Mouse (Mus musculus): ENCODE data around the gene Tdrd6.
A peak's percentile ranks its signal among the peaks of the same experiment; 100 is the strongest.

Gene Tdrd6

DNA sequence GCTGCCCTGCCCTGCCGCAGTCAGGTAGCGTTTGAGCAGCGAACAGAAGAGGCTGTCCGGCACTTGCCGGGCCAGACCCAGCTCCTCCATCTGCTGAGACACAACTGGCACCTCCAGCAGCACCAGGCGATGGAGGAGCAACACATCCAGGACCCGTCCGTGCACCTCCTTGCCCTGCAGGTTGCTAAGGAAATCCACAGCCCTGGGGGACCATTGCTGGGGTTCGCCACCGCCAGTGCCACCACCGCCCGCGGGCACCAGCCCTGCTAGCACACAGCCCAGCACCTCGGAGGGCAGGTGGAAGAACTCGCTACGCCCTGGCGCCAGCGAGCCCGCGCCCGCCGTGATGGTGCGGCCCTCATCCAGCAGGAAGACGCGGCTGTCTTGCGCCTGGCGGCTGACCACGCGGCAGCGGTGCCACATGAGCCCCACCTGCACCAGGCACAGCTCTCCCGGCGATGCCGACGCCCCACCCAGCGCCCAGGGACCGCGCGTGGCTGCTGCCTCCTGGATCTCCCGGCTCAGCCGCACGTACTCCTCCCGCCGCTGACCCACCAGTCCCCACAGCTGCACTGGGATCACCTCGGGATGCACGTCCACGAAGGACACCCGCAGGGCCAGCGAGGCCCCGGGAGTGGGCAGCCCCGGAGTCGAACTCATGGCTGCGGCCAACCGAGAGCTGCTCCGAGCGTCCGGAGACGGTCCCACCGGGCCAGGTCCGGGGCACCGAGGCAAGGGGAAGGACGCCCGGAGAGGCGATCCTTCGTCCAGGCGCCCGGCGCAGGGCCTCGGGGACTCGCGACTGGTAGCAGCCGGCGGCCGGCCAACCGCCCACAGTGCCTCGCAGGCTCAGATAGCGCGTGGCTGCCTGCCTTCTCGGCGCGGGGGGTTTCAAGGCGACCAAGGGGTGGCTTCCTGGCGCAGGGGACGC, at the start of gene Tdrd6:
TSS of gene Tdrd6 (minus strand) at position 804 of the 931 bp plus-strand sequence.
- DNase-seq (ENCODE audit: low spot score), result no peak

GRCm38 (mm10) chr17:43677317-43677716, 47.2 kb upstream of the Tdrd6 start:
- DNase-seq (ENCODE audit: low spot score), result no peak

DNA sequence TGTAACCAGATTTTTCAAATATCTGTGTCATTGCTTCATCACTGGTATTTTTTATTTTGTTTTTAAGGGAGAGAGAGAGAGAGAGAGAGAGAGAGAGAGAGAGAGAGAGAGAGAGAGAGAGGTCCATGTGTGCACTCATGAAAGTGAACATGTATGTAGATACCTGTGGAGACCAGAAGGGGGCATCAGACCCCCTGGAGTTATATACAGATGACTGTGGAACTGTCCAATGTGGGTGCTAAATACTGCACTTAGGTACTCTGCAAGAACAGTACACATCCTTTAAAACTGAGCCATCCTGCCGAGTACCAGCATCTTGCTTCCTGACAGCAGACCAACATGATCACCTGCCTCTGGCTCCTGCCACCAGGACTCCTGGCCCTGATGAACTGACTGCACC, 46.1 kb upstream of the Tdrd6 start:
- no peak for DNase-seq (ENCODE audit: low spot score)

DNA sequence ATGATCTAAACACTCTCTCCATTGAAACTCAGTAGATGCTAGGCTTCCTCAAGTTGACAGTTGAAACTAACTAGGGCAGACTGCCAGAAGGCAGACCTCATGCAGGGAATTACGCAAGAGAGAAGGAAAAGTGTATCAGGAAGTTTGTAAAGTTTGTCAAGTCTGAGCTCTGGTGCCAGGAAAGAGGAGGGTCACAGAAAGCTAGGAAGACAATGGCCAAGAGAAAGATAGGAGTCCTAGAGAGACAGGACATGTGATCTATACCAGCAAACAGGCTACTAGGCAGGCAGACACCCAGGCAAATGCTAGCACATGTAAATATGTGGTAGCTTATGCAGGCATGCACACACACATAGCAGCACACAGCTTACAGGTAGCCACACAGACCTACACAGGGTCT, 45.1 kb upstream of the Tdrd6 start:
- DNase-seq (ENCODE audit: low spot score), result no peak

- DNase-seq (ENCODE audit: low spot score), result no peak
Measured at GRCm38 (mm10) chr17:43671907-43672306, 41.8 kb upstream of the Tdrd6 start.

- DNase-seq (ENCODE audit: low spot score), result no peak
Measured at GRCm38 (mm10) chr17:43669145-43669695, 39.1 kb upstream of the Tdrd6 start.

- no peak for DNase-seq (ENCODE audit: low spot score)
Measured at GRCm38 (mm10) chr17:43667290-43667843, 37.3 kb upstream of the Tdrd6 start, which contains the start of gene Cyp39a1. Gene Cyp39a1, plus strand, starts transcription at chr17:43667425.

- DNase-seq (ENCODE audit: low spot score), result peak; percentile 66
Measured at GRCm38 (mm10) chr17:43666576-43667289, 36.6 kb upstream of the Tdrd6 start, which contains the start of gene Slc25a27. Gene Slc25a27, minus strand, starts transcription at chr17:43667214.

DNA sequence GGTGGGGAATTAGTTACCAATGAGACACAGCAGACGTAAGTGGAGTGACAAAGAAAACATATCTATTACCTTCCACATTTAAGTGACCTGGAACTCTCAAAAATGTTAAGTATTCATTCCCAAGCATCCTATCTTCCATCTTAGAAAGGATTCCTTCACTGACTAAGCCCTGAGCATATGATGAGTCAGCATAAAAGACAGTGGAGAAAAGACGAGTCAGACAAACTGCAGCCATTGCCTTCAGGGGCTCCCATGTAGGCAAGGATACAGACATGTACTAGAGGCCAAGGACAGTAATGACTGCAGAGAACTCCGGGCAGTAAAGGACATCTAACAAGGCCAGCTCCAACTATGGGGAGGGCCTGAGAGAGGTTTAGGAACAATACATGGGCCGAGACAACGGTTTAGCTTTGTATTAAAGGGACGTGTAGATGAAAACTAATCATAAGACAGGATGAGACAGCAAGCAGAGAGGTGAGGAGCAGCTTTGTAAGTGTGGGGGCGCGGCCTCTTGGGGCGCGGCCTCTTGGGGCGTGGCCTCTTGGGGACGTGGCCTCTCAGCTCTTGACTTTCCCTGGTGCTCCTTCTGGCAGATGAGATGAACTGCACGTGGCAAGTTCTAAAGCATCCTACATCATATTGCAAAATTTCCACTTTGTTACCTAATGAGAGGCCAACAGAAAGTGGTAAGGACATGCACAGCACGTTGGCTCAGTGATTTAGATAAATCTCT, 21.4 kb upstream of the Tdrd6 start:
- no peak for DNase-seq (ENCODE audit: low spot score)

DNA sequence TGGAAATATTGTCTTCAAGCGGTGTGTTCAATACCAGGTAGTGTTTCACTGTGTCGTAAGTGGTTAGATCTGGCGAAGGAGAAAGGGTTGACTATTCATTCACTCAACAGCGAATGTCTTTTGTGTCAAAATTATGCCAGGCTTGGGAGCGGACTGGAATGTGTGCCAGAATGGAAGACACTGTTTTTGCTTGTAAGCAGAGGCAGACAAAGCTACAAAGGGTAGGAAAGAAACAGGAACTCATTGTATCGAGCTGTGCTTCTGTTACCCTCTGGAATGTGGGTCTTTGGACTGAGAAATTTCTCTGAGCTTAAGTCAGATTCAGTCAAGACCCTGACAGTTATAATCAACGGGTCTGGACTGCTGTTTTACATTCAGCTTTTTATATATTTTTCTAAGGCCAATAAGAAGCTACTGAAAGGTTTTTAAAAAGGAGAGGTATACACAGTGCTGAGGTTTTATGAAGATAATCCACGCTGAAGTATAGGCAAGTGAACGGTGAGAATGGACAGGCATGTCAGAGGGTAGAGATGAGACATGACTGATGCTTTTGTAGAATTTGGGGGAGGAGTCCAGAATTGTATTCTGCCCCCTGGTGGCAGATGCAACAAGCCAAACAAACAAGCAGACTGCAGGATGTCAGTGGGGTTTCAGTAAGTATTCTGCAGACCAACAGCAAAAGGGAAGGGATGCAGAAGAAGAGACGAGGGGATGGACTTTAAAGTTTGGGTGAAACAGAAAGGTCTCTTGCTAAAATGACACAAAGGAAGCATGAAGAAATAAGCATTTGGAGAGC, 19.7 kb upstream of the Tdrd6 start:
- DNase-seq (ENCODE audit: low spot score), result no peak

GRCm38 (mm10) chr17:43646925-43647324, 16.8 kb upstream of the Tdrd6 start:
- DNase-seq (ENCODE audit: low spot score), result no peak

GRCm38 (mm10) chr17:43645136-43645535, 15.0 kb upstream of the Tdrd6 start:
- no peak for DNase-seq (ENCODE audit: low spot score)

GRCm38 (mm10) chr17:43644375-43644774, 14.3 kb upstream of the Tdrd6 start:
- no peak for DNase-seq (ENCODE audit: low spot score)

- no peak for DNase-seq (ENCODE audit: low spot score)
Measured at GRCm38 (mm10) chr17:43643191-43643590, 13.1 kb upstream of the Tdrd6 start.

DNA sequence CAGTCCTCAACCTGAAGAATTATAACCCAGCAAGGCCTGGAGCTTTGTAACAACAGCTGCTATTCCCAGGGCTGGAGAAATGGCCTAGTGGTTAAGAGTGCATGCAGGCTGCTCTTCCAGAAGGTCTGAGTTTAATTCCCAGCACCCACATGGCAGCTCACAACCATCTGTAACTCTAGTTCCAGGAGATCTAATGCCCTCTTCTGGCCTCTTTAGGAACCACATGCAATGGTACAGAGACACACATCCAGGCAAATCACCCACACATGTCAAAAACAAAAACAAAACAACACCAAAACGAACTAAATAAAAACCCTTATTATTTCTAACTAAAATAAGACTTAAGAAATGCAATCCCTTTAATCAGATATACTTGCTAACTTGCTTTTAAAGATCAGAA, 10.7 kb upstream of the Tdrd6 start:
- no peak for DNase-seq (ENCODE audit: low spot score)

GRCm38 (mm10) chr17:43637146-43637545, 7.0 kb upstream of the Tdrd6 start:
- DNase-seq (ENCODE audit: low spot score), result no peak

DNA sequence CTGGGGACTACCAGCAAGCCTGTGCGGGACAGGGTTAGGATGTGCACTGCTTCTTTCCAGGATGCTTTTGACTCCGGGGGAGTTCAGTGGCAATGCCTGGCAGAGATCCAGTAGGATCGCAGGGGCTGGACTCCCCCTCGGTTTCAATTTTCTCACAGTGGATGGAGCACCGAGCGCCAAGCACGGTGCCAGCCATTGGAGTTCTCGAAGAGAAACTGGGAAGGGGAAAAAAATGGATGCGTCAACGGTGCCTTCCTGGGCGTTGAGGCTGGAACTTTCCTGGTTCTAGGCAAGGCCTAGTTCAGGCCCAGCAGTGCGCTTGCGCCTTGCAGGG, 295 bp upstream of the Tdrd6 start:
- DNase-seq (ENCODE audit: low spot score), result no peak

GRCm38 (mm10) chr17:43629026-43629495, 1.0 kb downstream of the Tdrd6 start:
- no peak for DNase-seq (ENCODE audit: low spot score)

GRCm38 (mm10) chr17:43628246-43628645, 1.9 kb downstream of the Tdrd6 start:
- no peak for DNase-seq (ENCODE audit: low spot score)

- DNase-seq (ENCODE audit: low spot score), result no peak
Measured at GRCm38 (mm10) chr17:43622076-43622475, 8.0 kb downstream of the Tdrd6 start.

DNA sequence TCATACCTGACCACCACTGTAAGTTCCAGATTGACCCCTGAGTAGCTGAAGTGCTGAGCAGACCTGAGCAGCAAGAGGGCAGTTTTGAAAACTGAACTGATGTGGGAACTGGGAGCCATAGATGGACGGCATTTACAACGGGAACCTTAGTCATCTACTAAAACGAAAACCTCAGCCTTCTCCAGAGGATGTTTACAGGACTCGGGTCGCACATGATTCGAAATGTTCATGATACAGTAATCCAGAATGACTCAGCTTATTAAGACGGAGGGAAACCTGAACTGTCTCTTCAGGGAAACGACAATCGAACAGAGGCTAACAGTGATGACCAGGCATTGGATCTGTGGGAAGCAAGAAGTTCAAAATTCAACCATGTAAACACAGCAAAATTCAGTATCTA, 10.9 kb downstream of the Tdrd6 start:
- no peak for DNase-seq (ENCODE audit: low spot score)
